Mouse (Mus musculus) E14TG2a.4 (cell line): ENCODE data around the gene Epha6.

ENCODE experiments used
- H3K27me3 ChIP-seq: 2 replicates; pipeline ENCODE4 v1.6.1; 2014; ENCODE audit warnings: low read length, control low read depth; ENCODE audit not compliant: insufficient read depth
- H3K36me3 ChIP-seq: 2 replicates; pipeline ENCODE4 v1.6.1; 2014; ENCODE audit warnings: low read length, control low read depth; ENCODE audit not compliant: insufficient read depth
- H3K4me1 ChIP-seq: replicated peaks from 2 replicates; pipeline ENCODE4 v1.6.1; 2014; ENCODE audit warnings: low read depth, low read length, control low read depth
- H3K4me3 ChIP-seq: replicated peaks from 2 replicates; pipeline ENCODE4 v1.5.1; 2014; ENCODE audit warnings: mild to moderate bottlenecking, low read length
- H3K9me3 ChIP-seq: 2 replicates; pipeline ENCODE4 v1.6.1; 2014; ENCODE audit warnings: low read length, control low read depth
- CTCF ChIP-seq: conservative IDR thresholded peaks from 2 replicates; pipeline ENCODE4 v1.5.1; 2014; ENCODE audit warnings: low read length
- NANOG ChIP-seq: IDR thresholded peaks from 2 replicates; pipeline ENCODE4 v1.6.1; 2014; ENCODE audit warnings: borderline replicate concordance, low read length, mixed read lengths
- POU5F1 ChIP-seq: IDR thresholded peaks from 2 replicates; pipeline ENCODE4 v1.6.1; 2014; ENCODE audit warnings: low read length, borderline replicate concordance

Epha6 gene

GRCm38 (mm10) chr16:60102210-60102609 is 503.1 kb downstream of the Epha6 start:
- no peaks in the 10 kb centered on the region for H3K4me1 ChIP-seq
- no peaks in the 10 kb centered on the region for H3K9me3 ChIP-seq
- H3K36me3 ChIP-seq, result no peaks in the 10 kb centered on the region
- TF ChIP-seq POU5F1, result no peak
- TF ChIP-seq CTCF, result no peak
- H3K27me3 ChIP-seq, result no peaks in the 10 kb centered on the region
- H3K4me3 ChIP-seq, result no peak overlapping the region

GRCm38 (mm10) chr16:60095333-60095732 is 510.0 kb downstream of the Epha6 start:
- Histone ChIP-seq H3K9me3 (no peaks in the 10 kb centered on the region), H3K36me3 (no peaks in the 10 kb centered on the region), H3K4me3 (no peak overlapping the region), H3K27me3 (no peaks in the 10 kb centered on the region), H3K4me1 (no peaks in the 10 kb centered on the region)
- TF ChIP-seq NANOG (no peak), CTCF (no peak), POU5F1 (no peak)

GRCm38 (mm10) chr16:60086976-60087375 is 518.4 kb downstream of the Epha6 start:
- H3K4me3 ChIP-seq, result no peak overlapping the region
- H3K36me3 ChIP-seq, result no peaks in the 10 kb centered on the region
- H3K9me3 ChIP-seq, result no peaks in the 10 kb centered on the region
- H3K4me1 ChIP-seq, result no peaks in the 10 kb centered on the region
- H3K27me3 ChIP-seq, result no peaks in the 10 kb centered on the region
- TF ChIP-seq NANOG (no peak), POU5F1 (no peak), CTCF (no peak)

GRCm38 (mm10) chr16:60070457-60071112 is 534.7 kb downstream of the Epha6 start:
- Histone ChIP-seq H3K4me1 (no peaks in the 10 kb centered on the region), H3K36me3 (no peaks in the 10 kb centered on the region), H3K4me3 (no peak overlapping the region), H3K9me3 (no peaks in the 10 kb centered on the region), H3K27me3 (no peaks in the 10 kb centered on the region)
- TF ChIP-seq POU5F1, result no peak
- no peak for TF ChIP-seq CTCF
- TF ChIP-seq NANOG, result no peak

GRCm38 (mm10) chr16:60043809-60044208 is 561.5 kb downstream of the Epha6 start:
- no peaks in the 10 kb centered on the region for H3K9me3 ChIP-seq
- no peak overlapping the region for H3K4me3 ChIP-seq
- H3K36me3 ChIP-seq, result no peaks in the 10 kb centered on the region
- no peaks in the 10 kb centered on the region for H3K27me3 ChIP-seq
- no peak for TF ChIP-seq NANOG
- TF ChIP-seq CTCF, result no peak
- TF ChIP-seq POU5F1, result no peak
- H3K4me1 ChIP-seq, result no peaks in the 10 kb centered on the region

GRCm38 (mm10) chr16:60028381-60028780 is 577.0 kb downstream of the Epha6 start:
- H3K4me3 ChIP-seq, result no peak overlapping the region
- TF ChIP-seq CTCF, result no peak
- TF ChIP-seq NANOG, result no peak
- no peak for TF ChIP-seq POU5F1
- no peaks in the 10 kb centered on the region for H3K4me1 ChIP-seq
- no peaks in the 10 kb centered on the region for H3K36me3 ChIP-seq
- no peaks in the 10 kb centered on the region for H3K27me3 ChIP-seq
- peaks cover 5% of the 10 kb centered on the region; the same call in 1 of the 2 replicates for H3K9me3 ChIP-seq

- H3K4me3 ChIP-seq, result no peak overlapping the region
- no peaks in the 10 kb centered on the region for H3K9me3 ChIP-seq
- no peak for TF ChIP-seq NANOG
- no peak for TF ChIP-seq CTCF
- no peak for TF ChIP-seq POU5F1
- no peaks in the 10 kb centered on the region for H3K27me3 ChIP-seq
- H3K36me3 ChIP-seq, result no peaks in the 10 kb centered on the region
- no peaks in the 10 kb centered on the region for H3K4me1 ChIP-seq
These were observed 598.3 kb downstream of the Epha6 start for GRCm38 (mm10) chr16:60006857-60007568.

GRCm38 (mm10) chr16:59969816-59970215 is 635.5 kb downstream of the Epha6 start:
- Histone ChIP-seq H3K27me3 (no peaks in the 10 kb centered on the region), H3K4me1 (no peaks in the 10 kb centered on the region), H3K4me3 (no peak overlapping the region), H3K9me3 (no peaks in the 10 kb centered on the region), H3K36me3 (no peaks in the 10 kb centered on the region)
- no peak for TF ChIP-seq POU5F1
- no peak for TF ChIP-seq NANOG
- no peak for TF ChIP-seq CTCF

- Histone ChIP-seq H3K4me1 (no peaks in the 10 kb centered on the region), H3K9me3 (peaks cover 13% of the 10 kb centered on the region), H3K4me3 (no peak overlapping the region), H3K36me3 (no peaks in the 10 kb centered on the region), H3K27me3 (no peaks in the 10 kb centered on the region)
- no peak for TF ChIP-seq CTCF
- no peak for TF ChIP-seq POU5F1
- TF ChIP-seq NANOG, result no peak
These were observed 649.6 kb downstream of the Epha6 start for GRCm38 (mm10) chr16:59955731-59956130.
